Mouse (Mus musculus) forebrain, embryonic 11.5 days (tissue): ENCODE data around the gene Yeats4. TPM values are rescaled to one million over a fixed set of nuclear protein-coding genes. Genes with fewer than 3 reads are reported as not detected.
"Not testable (repeated sequence)": the region's sequence is repeated elsewhere in the genome, so short reads cannot be mapped to it uniquely, and the experiment has no call there.

Experiments
- ATAC-seq: fragments of 200-750 bp; cut with Nextera tagmentation; replicated peaks from 2 replicates; pipeline ENCODE4 v1.8.0; 2017; ENCODE audit warnings: moderate TSS enrichment; ENCODE audit not compliant: low FRiP score
- DNase-seq: peaks from one replicate; pipeline ENCODE4 v3.0.0-alpha.2; 2017; ENCODE audit warnings: low spot score
- H3K27ac ChIP-seq: fragments of 300-500 bp; sonication (generic); 2 replicates; pipeline ENCODE4 v1.5.1; 2014; ENCODE audit warnings: low read depth, low read length
- H3K27me3 ChIP-seq: fragments of 300-500 bp; sonication (generic); 2 replicates; pipeline ENCODE4 v1.6.1; 2014; ENCODE audit warnings: mild to moderate bottlenecking, low read length, mixed read lengths; ENCODE audit not compliant: control insufficient read depth, insufficient read depth
- H3K36me3 ChIP-seq: fragments of 300-500 bp; sonication (generic); 2 replicates; pipeline ENCODE4 v1.6.1; 2014; ENCODE audit warnings: mild to moderate bottlenecking, low read length, moderate library complexity, mixed read lengths; ENCODE audit not compliant: control insufficient read depth, insufficient read depth
- H3K4me1 ChIP-seq: fragments of 300-500 bp; sonication (generic); replicated peaks from 2 replicates; pipeline ENCODE4 v1.6.1; 2014; ENCODE audit warnings: low read length, mixed read lengths; ENCODE audit not compliant: control insufficient read depth, insufficient read depth
- H3K4me2 ChIP-seq: fragments of 300-500 bp; sonication (generic); 2 replicates; pipeline ENCODE4 v1.6.1; 2014; ENCODE audit warnings: low read depth, mild to moderate bottlenecking, low read length, moderate library complexity, mixed read lengths; ENCODE audit not compliant: severe bottlenecking
- H3K4me3 ChIP-seq: fragments of 300-500 bp; sonication (generic); 2 replicates; pipeline ENCODE4 v1.5.1; 2014; ENCODE audit warnings: low read depth, low read length
- H3K9ac ChIP-seq: fragments of 300-500 bp; sonication (generic); 2 replicates; pipeline ENCODE4 v1.6.1; 2014; ENCODE audit warnings: low read length
- H3K9me3 ChIP-seq: fragments of 300-500 bp; sonication (generic); 2 replicates; pipeline ENCODE4 v1.6.1; 2016; ENCODE audit warnings: low read length, mixed read lengths; ENCODE audit not compliant: control insufficient read depth
- WGBS: fragments of 180-500 bp; shearing (Covaris S2); extraction: QIAGEN DNeasy Blood & Tissue Kit; methylation state at CpG from one replicate; pipeline ENCODE4 v1.1.7; 2014; 5-methylcytosine and 5-hydroxymethylcytosine counted together
- polyA plus RNA-seq: library from polyadenylated mRNA; unstranded; fragments of >200 nt; fragmentation: Nextera tagmentation; extraction: Ambion mirVana; gene quantifications from 2 replicates; pipeline ENCODE4 v1.2.1, GENCODE M21; 2014

The Yeats4 gene
- polyA plus RNA-seq, 1 experiment from 2014 or later = 165 TPM

DNA sequence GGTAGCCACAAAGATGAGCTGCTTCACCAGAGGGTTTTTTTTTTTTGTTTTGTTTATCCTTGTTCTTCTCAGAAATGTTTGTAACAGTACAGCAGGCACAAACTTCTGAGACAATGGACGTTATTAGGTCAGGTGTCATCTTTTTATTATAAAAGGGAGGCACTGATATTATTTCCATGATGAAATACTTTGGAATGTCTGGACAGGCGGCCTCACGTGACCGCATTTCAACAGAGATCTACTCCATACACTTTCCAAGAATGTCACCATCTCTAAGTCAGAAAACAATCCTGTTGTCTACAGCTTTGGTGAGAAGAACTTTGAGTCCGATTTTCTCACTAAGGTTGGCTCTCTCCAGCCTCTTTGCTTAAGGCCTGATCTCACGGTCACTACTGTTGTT lies 13.3 kb downstream of the Yeats4 start:
- 84% methylated on average over 6 of the region's 6 CpGs for WGBS
- ATAC-seq = no peak
- no peak overlapping the region for H3K4me2 ChIP-seq

DNA sequence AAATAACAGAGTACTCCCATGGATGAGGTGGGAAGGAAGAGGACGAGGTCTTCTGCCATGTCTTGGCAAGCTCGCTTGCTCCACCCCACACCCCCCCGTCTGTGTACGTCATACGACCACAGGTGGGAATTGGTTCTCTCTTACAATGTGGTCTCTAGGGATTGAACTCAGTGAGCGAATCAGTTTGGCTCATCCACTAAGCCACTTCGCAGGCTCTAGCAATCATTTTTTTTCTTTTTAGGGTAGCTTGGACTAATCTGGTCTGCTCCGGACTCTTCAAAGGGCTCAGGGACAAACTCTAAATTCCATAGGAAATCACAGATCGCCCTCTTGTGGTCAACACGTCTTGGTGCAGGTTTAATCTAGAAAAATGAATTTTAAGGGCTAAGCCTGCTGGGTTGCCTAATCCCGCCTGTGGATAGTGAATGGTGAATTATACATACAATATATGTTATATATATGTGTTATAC lies 14.8 kb downstream of the Yeats4 start:
- 17% methylated on average over 11 of the region's 11 CpGs for WGBS
- Histone ChIP-seq H3K4me2 (peak overlapping the region; percentile 43), H3K4me3 (peak overlapping the region; percentile 20; the same call in 1 of the 2 replicates), H3K9me3 (no peaks in the 10 kb centered on the region), H3K36me3 (no peaks in the 10 kb centered on the region), H3K4me1 (no peaks in the 10 kb centered on the region), H3K27me3 (no peaks in the 10 kb centered on the region), H3K9ac (no peak overlapping the region), H3K27ac (no peak overlapping the region)
- DNase-seq (peak; percentile 68), ATAC-seq (peak; percentile 76)

More for the DNA sequence above, 13.3 kb downstream of the Yeats4 start:
- Histone ChIP-seq H3K27ac (no peak overlapping the region), H3K9ac (no peak overlapping the region), H3K27me3 (no peaks in the 10 kb centered on the region), H3K4me3 (no peak overlapping the region), H3K4me1 (no peaks in the 10 kb centered on the region), H3K36me3 (peaks cover 3% of the 10 kb centered on the region; the same call in 1 of the 2 replicates), H3K9me3 (no peaks in the 10 kb centered on the region)
- no peak for DNase-seq

DNA sequence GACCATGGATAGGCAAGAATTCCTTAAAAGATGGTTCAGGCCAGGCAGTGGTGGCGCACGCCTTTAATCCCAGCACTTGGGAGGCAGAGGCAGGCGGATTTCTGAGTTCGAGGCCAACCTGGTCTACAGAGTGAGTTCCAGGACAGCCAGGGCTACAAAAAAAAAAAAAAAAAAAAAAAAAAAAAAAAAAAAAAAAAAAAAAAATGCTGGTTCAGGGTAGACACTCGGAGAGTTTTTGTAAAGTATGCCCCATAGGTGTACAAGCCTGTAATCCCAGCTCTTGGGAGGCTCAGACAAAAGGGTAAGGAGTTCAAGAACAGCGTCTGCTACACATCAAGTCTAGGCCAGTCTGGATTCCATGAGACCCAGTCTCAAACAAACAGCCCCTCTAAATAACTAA lies 15.5 kb downstream of the Yeats4 start:
- not testable (repeated sequence) for H3K27me3 ChIP-seq, H3K4me3 ChIP-seq, H3K36me3 ChIP-seq, H3K4me1 ChIP-seq, ATAC-seq, H3K9ac ChIP-seq, H3K9me3 ChIP-seq, H3K4me2 ChIP-seq, H3K27ac ChIP-seq, DNase-seq
- 96% methylated on average over 6 of the region's 6 CpGs for WGBS

DNA sequence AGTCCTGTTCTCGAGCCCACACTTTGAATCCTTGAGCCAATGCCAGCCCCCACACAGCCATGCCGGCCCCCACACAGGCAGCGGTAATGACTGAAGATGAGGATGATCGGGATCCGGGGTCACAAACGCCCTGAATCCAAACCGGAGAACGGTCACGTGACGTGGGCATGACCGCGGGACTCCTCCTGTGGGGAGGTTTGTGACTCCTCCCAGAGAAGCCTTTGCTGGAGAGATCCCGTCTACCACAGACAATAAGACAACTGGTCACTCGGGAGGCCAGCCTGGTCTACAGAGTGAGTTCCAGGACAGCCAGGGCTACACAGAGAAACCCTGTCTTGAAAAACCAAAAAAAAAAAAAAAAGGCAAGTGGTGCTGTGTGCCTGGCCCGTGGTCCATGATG lies 16.1 kb downstream of the Yeats4 start:
- Histone ChIP-seq H3K4me2 (no peak overlapping the region), H3K4me1 (no peaks in the 10 kb centered on the region), H3K27ac (no peak overlapping the region), H3K4me3 (no peak overlapping the region), H3K27me3 (no peaks in the 10 kb centered on the region), H3K9ac (no peak overlapping the region), H3K9me3 (no peaks in the 10 kb centered on the region), H3K36me3 (no peaks in the 10 kb centered on the region)
- ATAC-seq = no peak
- no peak for DNase-seq
- WGBS = 84% methylated on average over 15 of the region's 15 CpGs

DNA sequence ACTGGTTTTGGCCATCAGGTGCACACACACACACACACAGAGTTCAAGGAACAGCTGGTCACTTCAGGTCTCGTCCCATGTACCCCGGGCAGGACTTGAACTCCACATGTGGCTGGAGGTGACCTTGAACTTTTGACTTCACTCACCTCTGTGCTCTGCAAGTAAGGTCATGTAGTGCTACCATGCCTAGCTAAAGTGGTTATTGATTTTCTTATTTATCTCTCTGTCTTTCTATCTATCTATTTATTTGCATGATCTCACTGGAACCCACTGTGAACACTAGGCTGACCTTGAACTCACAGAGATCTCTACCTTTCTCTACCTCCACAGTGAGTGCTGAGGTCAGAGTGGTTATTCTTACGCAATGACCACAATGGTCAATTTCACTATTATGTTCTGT lies 18.2 kb downstream of the Yeats4 start:
- Histone ChIP-seq H3K27ac (no peak overlapping the region), H3K4me1 (no peaks in the 10 kb centered on the region), H3K27me3 (no peaks in the 10 kb centered on the region), H3K9me3 (no peaks in the 10 kb centered on the region), H3K4me2 (no peak overlapping the region), H3K9ac (no peak overlapping the region), H3K36me3 (no peaks in the 10 kb centered on the region), H3K4me3 (no peak overlapping the region)
- WGBS = 92% methylated on average over 3 of the region's 3 CpGs
- DNase-seq (no peak), ATAC-seq (no peak)

DNA sequence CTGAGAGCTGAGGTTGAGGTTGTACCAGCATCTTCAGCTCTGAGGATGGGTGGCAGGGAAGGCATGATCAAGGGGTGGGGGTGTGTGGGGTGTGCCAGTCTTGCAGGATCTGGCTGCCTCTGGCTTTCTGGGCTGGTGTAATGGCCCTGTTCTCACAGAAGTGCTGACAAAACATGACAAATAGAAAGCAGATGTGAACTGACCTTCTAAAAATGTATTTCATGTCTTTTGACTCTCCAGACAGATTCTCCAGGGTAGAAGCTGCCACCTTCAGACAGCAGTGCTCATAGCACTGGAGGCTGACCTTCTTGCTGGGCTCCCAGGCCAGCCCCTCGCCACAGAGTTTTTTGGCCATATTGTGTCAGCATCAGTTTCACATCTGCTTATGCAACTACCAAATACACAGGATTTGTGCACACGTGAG lies 20.7 kb downstream of the Yeats4 start:
- Histone ChIP-seq H3K4me1 (no peaks in the 10 kb centered on the region), H3K9ac (no peak overlapping the region), H3K36me3 (no peaks in the 10 kb centered on the region), H3K4me3 (no peak overlapping the region), H3K27me3 (no peaks in the 10 kb centered on the region), H3K4me2 (no peak overlapping the region), H3K9me3 (no peaks in the 10 kb centered on the region), H3K27ac (no peak overlapping the region)
- DNase-seq (no peak), ATAC-seq (no peak)
- 84% methylated on average over 2 of the region's 2 CpGs for WGBS

DNA sequence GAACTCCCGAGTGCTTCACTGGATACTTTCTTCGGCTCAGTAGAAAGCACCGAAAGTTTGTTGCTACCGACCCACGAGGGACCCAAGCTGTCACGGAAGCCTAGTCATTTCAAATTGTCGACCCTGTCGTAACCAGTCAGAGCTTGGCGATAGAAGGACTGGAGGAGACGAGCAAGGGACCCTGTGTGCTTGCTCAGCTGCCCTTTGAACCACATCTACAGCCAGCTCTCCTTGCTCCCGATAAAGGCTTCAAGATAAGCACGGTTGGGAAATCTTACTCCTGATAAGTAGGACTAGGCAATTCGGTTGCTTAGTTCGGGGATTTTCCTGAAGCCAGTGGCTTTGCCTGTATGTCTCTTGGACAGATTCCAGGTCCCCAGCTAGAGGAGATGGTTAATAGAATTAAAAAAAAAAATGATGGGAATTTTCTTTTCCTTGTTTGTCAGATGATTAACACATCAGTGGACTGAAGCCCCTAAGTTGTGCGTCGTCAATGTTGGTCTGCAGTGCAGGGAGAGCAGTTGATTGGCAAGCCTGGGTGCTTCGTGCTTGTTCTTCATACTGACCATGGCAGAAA lies 21.2 kb downstream of the Yeats4 start:
- Histone ChIP-seq H3K4me3 (no peak overlapping the region), H3K9me3 (no peaks in the 10 kb centered on the region), H3K27me3 (no peaks in the 10 kb centered on the region), H3K4me2 (no peak overlapping the region), H3K27ac (no peak overlapping the region), H3K4me1 (no peaks in the 10 kb centered on the region), H3K36me3 (no peaks in the 10 kb centered on the region), H3K9ac (no peak overlapping the region)
- ATAC-seq (no peak), DNase-seq (no peak)
- 88% methylated on average over 17 of the region's 17 CpGs for WGBS

DNA sequence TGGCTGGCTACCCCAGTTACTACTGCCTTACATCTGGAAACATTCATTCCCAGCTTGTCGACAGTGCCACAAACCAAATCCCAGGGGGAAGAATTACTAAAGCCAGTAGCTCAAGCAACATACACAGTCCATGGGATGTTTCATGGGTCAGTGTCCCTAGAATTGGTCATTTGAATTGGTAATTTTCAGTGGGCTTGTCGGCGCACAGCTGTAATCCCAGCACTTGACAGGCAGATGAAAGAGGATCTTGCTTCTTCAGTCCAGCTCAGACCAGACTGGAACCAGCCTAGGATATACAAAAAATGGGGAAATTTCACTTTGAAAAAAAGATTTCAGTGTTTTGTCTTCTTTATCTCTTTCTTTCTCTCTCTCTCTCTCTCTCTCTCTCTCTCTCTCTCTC lies 24.6 kb downstream of the Yeats4 start:
- H3K4me3 ChIP-seq = no peak overlapping the region
- no peak overlapping the region for H3K9ac ChIP-seq
- ATAC-seq = no peak
- H3K4me2 ChIP-seq = no peak overlapping the region
- H3K9me3 ChIP-seq = no peaks in the 10 kb centered on the region
- H3K27ac ChIP-seq = no peak overlapping the region
- H3K27me3 ChIP-seq = no peaks in the 10 kb centered on the region
- no peaks in the 10 kb centered on the region for H3K36me3 ChIP-seq
- 65% methylated on average over 3 of the region's 3 CpGs for WGBS
- DNase-seq = no peak
- H3K4me1 ChIP-seq = no peaks in the 10 kb centered on the region

DNA sequence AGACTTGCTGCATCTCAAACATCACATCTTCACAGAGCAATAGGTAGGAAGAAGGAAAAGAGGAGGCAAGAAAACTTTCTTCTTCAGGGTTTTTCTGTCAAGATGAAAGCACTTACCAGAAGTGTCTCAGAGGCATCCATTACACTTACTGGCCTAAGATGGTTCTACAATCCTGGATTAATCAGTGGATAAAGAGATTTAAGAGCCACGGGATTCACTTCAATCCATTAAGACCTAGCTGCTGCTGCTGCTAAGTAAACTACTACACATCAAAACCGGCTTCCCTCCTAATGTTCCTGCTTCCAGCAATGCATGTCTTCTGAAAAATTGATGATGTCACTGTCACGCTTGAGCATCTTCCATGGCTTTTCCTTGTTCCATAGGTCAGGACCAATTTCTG lies 27.6 kb downstream of the Yeats4 start:
- 86% methylated on average over 3 of the region's 3 CpGs for WGBS
- no peak overlapping the region for H3K4me2 ChIP-seq
- H3K27me3 ChIP-seq = no peaks in the 10 kb centered on the region
- H3K4me1 ChIP-seq = no peaks in the 10 kb centered on the region
- no peak for ATAC-seq
- no peak for DNase-seq
- no peak overlapping the region for H3K27ac ChIP-seq
- no peak overlapping the region for H3K4me3 ChIP-seq
- H3K36me3 ChIP-seq = no peaks in the 10 kb centered on the region
- no peaks in the 10 kb centered on the region for H3K9me3 ChIP-seq
- H3K9ac ChIP-seq = no peak overlapping the region
